Mouse (Mus musculus) left cerebral cortex, postnatal 10 days (tissue): ENCODE results near the gene Trim68. TPM values are rescaled to one million over a fixed set of nuclear protein-coding genes. Genes with fewer than 3 reads are reported as not detected.
"Not testable (repeated sequence)": the region's sequence is repeated elsewhere in the genome, so short reads cannot be mapped to it uniquely, and the experiment has no call there.

Experiments
- DNase-seq, 2 experiments: peaks; one replicate each; pipeline ENCODE4 v3.0.0; 2021 to 2022; ENCODE audit warnings: low spot score in 2 of 2, mixed read lengths in 1 of 2; ENCODE audit errors: extremely low spot score in 1 of 2
- intact Hi-C: fragments of 180-260 bp; cut with DNase I; formaldehyde crosslinking; loops from one replicate; pipeline ENCODE4 v1.15.1; 2025
- total RNA-seq, 2 experiments: library from RNA; stranded (reverse); gene quantifications; 2 replicates each; pipeline ENCODE4 v1.2.3; 2021

Trim68 gene
- total RNA-seq, result 1 to 10 TPM; 4.9 to 5.4 TPM

- DNase-seq, result peak; percentile 87 to 94
- intact Hi-C loops, result loop anchor here (10.0 kb wide), 1 partner anchor 172 kb away; no protein-coding TSS in a partner anchor
These were observed at the start of gene Trim68 for GRCm38 (mm10) chr7:102686944-102687501. TSS of gene Trim68 (minus strand) at chr7:102687327.

GRCm38 (mm10) chr7:102733793-102734192, 46.7 kb upstream of the Trim68 start:
- intact Hi-C loops, result no loop called here
- no peak for DNase-seq

- no peak for DNase-seq
- intact Hi-C loops, result no loop called here
These were observed 40.3 kb upstream of the Trim68 start, which contains the start of gene Olfr559 for GRCm38 (mm10) chr7:102727391-102727790. TSS of gene Olfr559 (minus strand) at chr7:102727491.

- intact Hi-C loops, result no loop called here
These were observed 31.8 kb upstream of the Trim68 start, which contains the start of gene Olfr33 for GRCm38 (mm10) chr7:102718970-102719369. TSS of gene Olfr33 (minus strand) at chr7:102719070.

GRCm38 (mm10) chr7:102701915-102702314, 14.8 kb upstream of the Trim68 start, which contains the start of gene Olfr558:
TSS of gene Olfr558 (plus strand) at chr7:102702215.
- no peak for DNase-seq
- intact Hi-C loops, result no loop called here

More at GRCm38 (mm10) chr7:102718970-102719369, 31.8 kb upstream of the Trim68 start, which contains the start of gene Olfr33:
- no peak for DNase-seq

- intact Hi-C loops, result loop anchor here (10.0 kb wide), 1 partner anchor 216 kb away; the partner anchor contains the start of gene Olfr571
- no peak for DNase-seq
These were observed 11.3 kb upstream of the Trim68 start for GRCm38 (mm10) chr7:102698461-102698860.

GRCm38 (mm10) chr7:102695358-102696125, 8.4 kb upstream of the Trim68 start, which contains the start of gene Olfr557:
TSS of gene Olfr557 (plus strand) at chr7:102695910.
- intact Hi-C loops, result loop anchor here (10.0 kb wide), 1 partner anchor 219 kb away; the partner anchor contains the start of gene Olfr571
- no peak for DNase-seq

- intact Hi-C loops, result loop anchor here (10.0 kb wide), 1 partner anchor 167 kb away; no protein-coding TSS in a partner anchor
- DNase-seq, result no peak
These were observed 5.2 kb downstream of the Trim68 start for GRCm38 (mm10) chr7:102681916-102682315.

GRCm38 (mm10) chr7:102676225-102676624, 10.9 kb downstream of the Trim68 start:
- no peak for DNase-seq
- intact Hi-C loops, result no loop called here

GRCm38 (mm10) chr7:102665378-102665777, 21.7 kb downstream of the Trim68 start:
- peak in 1 of 2 experiments; percentile 8 for DNase-seq
- intact Hi-C loops, result loop anchor here (2.0 kb wide), 1 partner anchor 253 kb away; no protein-coding TSS in a partner anchor

GRCm38 (mm10) chr7:102664599-102664998, 22.5 kb downstream of the Trim68 start, which contains the start of gene Olfr556:
TSS of gene Olfr556 (plus strand) at chr7:102664899.
- no peak for DNase-seq
- intact Hi-C loops, result loop anchor here (2.0 kb wide), 1 partner anchor 254 kb away; no protein-coding TSS in a partner anchor

- DNase-seq, result no peak
- intact Hi-C loops, result loop anchor here (10.0 kb wide), 1 partner anchor 1216 kb away; no protein-coding TSS in a partner anchor
These were observed 28.6 kb downstream of the Trim68 start, which contains the start of gene Olfr555 for GRCm38 (mm10) chr7:102658523-102658922. TSS of gene Olfr555 (plus strand) at chr7:102658823.

GRCm38 (mm10) chr7:102644945-102645344, 42.2 kb downstream of the Trim68 start:
- DNase-seq, intact Hi-C loops: not testable (repeated sequence)

- intact Hi-C loops, result loop anchor here (5.0 kb wide), 1 partner anchor 131 kb away; no protein-coding TSS in a partner anchor
- DNase-seq, result no peak
These were observed 49.0 kb downstream of the Trim68 start, which contains the start of gene Olfr554 for GRCm38 (mm10) chr7:102638132-102638531. TSS of gene Olfr554 (plus strand) at chr7:102638432.

GRCm38 (mm10) chr7:102636665-102637064, 50.5 kb downstream of the Trim68 start:
- no peak for DNase-seq
- intact Hi-C loops, result loop anchor here (5.0 kb wide), 1 partner anchor 129 kb away; no protein-coding TSS in a partner anchor
